Mouse (Mus musculus) MEL (cell line): Measurements from ENCODE around the gene Ska2. TPM values are rescaled to one million over a fixed set of nuclear protein-coding genes. Genes with fewer than 3 reads are reported as not detected.

Experiments used
- DNase-seq: peaks from one replicate; pipeline ENCODE4 v3.0.0; 2011; ENCODE audit warnings: low read depth, low spot score
- H3K27ac ChIP-seq: 2 replicates; pipeline ENCODE4 v1.5.1; 2012; ENCODE audit warnings: low read depth, mild to moderate bottlenecking, control low read depth, low read length, moderate library complexity; ENCODE audit not compliant: control insufficient read depth
- H3K27me3 ChIP-seq, 2 experiments: fragments of 150-350 bp in 1 of 2; sonication (generic) in 1 of 2; 2 replicates each; pipeline ENCODE4 v1.6.1; 2012; ENCODE audit warnings: low read length in 2 of 2, mild to moderate bottlenecking in 2 of 2, improper control_type of control experiment in 1 of 2, moderate library complexity in 1 of 2; ENCODE audit not compliant: insufficient read depth in 2 of 2, control insufficient read depth in 1 of 2
- H3K36me3 ChIP-seq, 2 experiments: 2 replicates each; pipeline ENCODE4 v1.6.1; 2012 to 2014; ENCODE audit warnings: low read length in 2 of 2, improper control_type of control experiment in 1 of 2, inconsistent platforms in 1 of 2, mild to moderate bottlenecking in 1 of 2; ENCODE audit not compliant: insufficient read depth in 2 of 2, control insufficient read depth in 1 of 2
- H3K4me1 ChIP-seq, 2 experiments: fragments of 150-350 bp in 1 of 2; sonication (generic) in 1 of 2; 2 replicates each; pipeline ENCODE4 v1.6.1; 2012; ENCODE audit warnings: low read length in 2 of 2, improper control_type of control experiment in 1 of 2, mild to moderate bottlenecking in 1 of 2; ENCODE audit not compliant: insufficient read depth in 2 of 2, control insufficient read depth in 1 of 2
- H3K4me3 ChIP-seq, 2 experiments: fragments of 150-350 bp in 1 of 2; sonication (generic) in 1 of 2; 2 replicates each; pipeline ENCODE4 v1.5.1; 2012; ENCODE audit warnings: low read depth in 2 of 2, low read length in 2 of 2, mild to moderate bottlenecking in 2 of 2, moderate library complexity in 2 of 2, control low read depth in 1 of 2, improper control_type of control experiment in 1 of 2; ENCODE audit not compliant: control insufficient read depth in 1 of 2, insufficient read depth in 1 of 2
- H3K79me2 ChIP-seq: 2 replicates; pipeline ENCODE4 v1.6.1; 2012; ENCODE audit warnings: mild to moderate bottlenecking, low read length, moderate library complexity; ENCODE audit not compliant: control insufficient read depth, poor library complexity, insufficient read depth
- H3K9ac ChIP-seq: 2 replicates; pipeline ENCODE4 v1.6.1; 2012; ENCODE audit warnings: low read depth, mild to moderate bottlenecking, control low read depth, low read length, moderate library complexity; ENCODE audit not compliant: control insufficient read depth, poor library complexity, severe bottlenecking
- H3K9me3 ChIP-seq: fragments of 150-350 bp; sonication (generic); replicated peaks from 2 replicates; pipeline ENCODE4 v1.6.1; 2012; ENCODE audit warnings: mild to moderate bottlenecking, low read length, improper control_type of control experiment, moderate library complexity; ENCODE audit not compliant: insufficient read depth
- BHLHE40 ChIP-seq: IDR thresholded peaks from 2 replicates; pipeline ENCODE4 v1.6.1; 2012; ENCODE audit warnings: low read depth, mild to moderate bottlenecking, inconsistent platforms, low read length, improper control_type of control experiment, borderline replicate concordance
- CHD1 ChIP-seq: IDR thresholded peaks from 2 replicates; pipeline ENCODE4 v1.6.1; 2012; ENCODE audit warnings: low read depth, mild to moderate bottlenecking, inconsistent platforms, low read length, improper control_type of control experiment
- CTCF ChIP-seq, 3 experiments: IDR thresholded peaks in 2 of 3; conservative IDR thresholded peaks in 1 of 3; 2 replicates each; pipeline ENCODE4 v1.5.1; 2011 to 2012; ENCODE audit warnings: low read length in 3 of 3, low read depth in 2 of 3, mild to moderate bottlenecking in 2 of 3, improper control_type of control experiment in 1 of 3, inconsistent platforms in 1 of 3, mixed read lengths in 1 of 3, moderate library complexity in 1 of 3; ENCODE audit not compliant: control insufficient read depth in 1 of 3, insufficient read depth in 1 of 3, poor library complexity in 1 of 3, severe bottlenecking in 1 of 3
- ELF1 ChIP-seq: IDR thresholded peaks from 2 replicates; pipeline ENCODE4 v1.6.1; 2014; ENCODE audit warnings: low read depth, mild to moderate bottlenecking, inconsistent platforms, low read length, improper control_type of control experiment, moderate library complexity
- EP300 ChIP-seq, 2 experiments: IDR thresholded peaks; 2 replicates each; pipeline ENCODE4 v1.6.1; 2011; ENCODE audit warnings: improper control_type of control experiment in 2 of 2, low read length in 2 of 2, low read depth in 1 of 2, mild to moderate bottlenecking in 1 of 2
- ETS1 ChIP-seq: IDR thresholded peaks from 2 replicates; pipeline ENCODE4 v1.6.1; 2012; ENCODE audit warnings: low read depth, mild to moderate bottlenecking, inconsistent platforms, low read length, improper control_type of control experiment, moderate library complexity
- GABPA ChIP-seq: IDR thresholded peaks from 2 replicates; pipeline ENCODE4 v1.6.1; 2012; ENCODE audit warnings: low read depth, mild to moderate bottlenecking, inconsistent platforms, low read length, improper control_type of control experiment, moderate library complexity
- GATA1 ChIP-seq: IDR thresholded peaks from 2 replicates; pipeline ENCODE4 v1.6.1; 2011; ENCODE audit warnings: low read depth, low read length, improper control_type of control experiment
- JUND ChIP-seq: IDR thresholded peaks from 2 replicates; pipeline ENCODE4 v1.6.1; 2011; ENCODE audit warnings: low read depth, mild to moderate bottlenecking, improper control_type of control experiment, low read length
- MAX ChIP-seq: IDR thresholded peaks from 2 replicates; pipeline ENCODE4 v1.6.1; 2011; ENCODE audit warnings: low read length, improper control_type of control experiment
- MEF2A ChIP-seq: IDR thresholded peaks from 2 replicates; pipeline ENCODE4 v1.6.1; 2014; ENCODE audit warnings: low read depth, mild to moderate bottlenecking, inconsistent platforms, low read length, improper control_type of control experiment; ENCODE audit not compliant: poor library complexity, insufficient replicate concordance, severe bottlenecking; ENCODE audit errors: extremely low read depth
- MXI1 ChIP-seq: IDR thresholded peaks from 2 replicates; pipeline ENCODE4 v1.6.1; 2011; ENCODE audit warnings: mild to moderate bottlenecking, low read depth, low read length, improper control_type of control experiment
- MYB ChIP-seq: IDR thresholded peaks from 2 replicates; pipeline ENCODE4 v1.6.1; 2011; ENCODE audit warnings: mild to moderate bottlenecking, low read depth, low read length, improper control_type of control experiment
- MYC ChIP-seq: IDR thresholded peaks from 2 replicates; pipeline ENCODE4 v1.6.1; 2011; ENCODE audit warnings: low read depth, mild to moderate bottlenecking, low read length, improper control_type of control experiment, moderate library complexity
- NRF1 ChIP-seq: IDR thresholded peaks from 2 replicates; pipeline ENCODE4 v1.6.1; 2014; ENCODE audit warnings: low read depth, mild to moderate bottlenecking, inconsistent platforms, low read length, improper control_type of control experiment, moderate library complexity; ENCODE audit not compliant: poor library complexity, insufficient read depth, severe bottlenecking
- POLR2A ChIP-seq, 2 experiments: IDR thresholded peaks; 2 replicates each; pipeline ENCODE4 v1.6.1; 2011 to 2012; ENCODE audit warnings: low read length in 2 of 2, mild to moderate bottlenecking in 2 of 2, control low read depth in 1 of 2, improper control_type of control experiment in 1 of 2, low read depth in 1 of 2, moderate library complexity in 1 of 2; ENCODE audit not compliant: control insufficient read depth in 1 of 2, insufficient read depth in 1 of 2, poor library complexity in 1 of 2
- POLR2AphosphoS2 ChIP-seq: IDR thresholded peaks from 2 replicates; pipeline ENCODE4 v1.6.1; 2011; ENCODE audit warnings: low read length, improper control_type of control experiment
- POLR2AphosphoS5 ChIP-seq: IDR thresholded peaks from 2 replicates; pipeline ENCODE4 v1.6.1; 2012; ENCODE audit warnings: low read depth, borderline replicate concordance, mild to moderate bottlenecking, inconsistent platforms, low read length, moderate library complexity, mixed read lengths
- RAD21 ChIP-seq: IDR thresholded peaks from 2 replicates; pipeline ENCODE4 v1.6.1; 2011; ENCODE audit warnings: mild to moderate bottlenecking, low read depth, low read length, improper control_type of control experiment
- RCOR1 ChIP-seq: IDR thresholded peaks from 2 replicates; pipeline ENCODE4 v1.6.1; 2012; ENCODE audit warnings: low read depth, mild to moderate bottlenecking, inconsistent platforms, low read length, improper control_type of control experiment
- SIN3A ChIP-seq: IDR thresholded peaks from 2 replicates; pipeline ENCODE4 v1.6.1; 2012; ENCODE audit warnings: low read length, improper control_type of control experiment, inconsistent platforms
- SMC3 ChIP-seq: IDR thresholded peaks from 2 replicates; pipeline ENCODE4 v1.6.1; 2011; ENCODE audit warnings: low read depth, low read length, improper control_type of control experiment
- TAL1 ChIP-seq: IDR thresholded peaks from 2 replicates; pipeline ENCODE4 v1.6.1; 2012; ENCODE audit warnings: mild to moderate bottlenecking, inconsistent platforms, low read length, moderate library complexity, mixed read lengths
- TBP ChIP-seq: IDR thresholded peaks from 2 replicates; pipeline ENCODE4 v1.8.0; 2011; ENCODE audit warnings: low read depth, low read length, improper control_type of control experiment
- TCF12 ChIP-seq: IDR thresholded peaks from 2 replicates; pipeline ENCODE4 v1.6.1; 2014; ENCODE audit warnings: low read depth, mild to moderate bottlenecking, inconsistent platforms, low read length, improper control_type of control experiment, moderate library complexity
- USF1 ChIP-seq: IDR thresholded peaks from 2 replicates; pipeline ENCODE4 v1.6.1; 2014; ENCODE audit warnings: low read depth, mild to moderate bottlenecking, inconsistent platforms, low read length, improper control_type of control experiment, moderate library complexity
- ZC3H11A ChIP-seq: IDR thresholded peaks from 2 replicates; pipeline ENCODE4 v1.6.1; 2012; ENCODE audit warnings: low read depth, mild to moderate bottlenecking, inconsistent platforms, low read length, improper control_type of control experiment
- ZKSCAN1 ChIP-seq: IDR thresholded peaks from 2 replicates; pipeline ENCODE4 v1.6.1; 2012; ENCODE audit warnings: low read depth, mild to moderate bottlenecking, inconsistent platforms, low read length, improper control_type of control experiment, moderate library complexity
- ZMIZ1 ChIP-seq: IDR thresholded peaks from 2 replicates; pipeline ENCODE4 v1.6.1; 2012; ENCODE audit warnings: low read depth, mild to moderate bottlenecking, inconsistent platforms, low read length, improper control_type of control experiment, moderate library complexity
- ZNF384 ChIP-seq: IDR thresholded peaks from 2 replicates; pipeline ENCODE4 v1.6.1; 2012; ENCODE audit warnings: low read depth, mild to moderate bottlenecking, inconsistent platforms, low read length, improper control_type of control experiment
- polyA plus RNA-seq, 2 experiments: library from polyadenylated mRNA; stranded (reverse) in 1 of 2; unstranded in 1 of 2; fragments of >175 nt in 1 of 2; fragments of >200 nt in 1 of 2; gene quantifications; 2 replicates each; pipeline versions ENCODE4 v1.2.1 to v1.2.4; 2012; ENCODE audit warnings: low replicate concordance in 2 of 2, low read depth in 1 of 2; ENCODE audit not compliant: insufficient read length in 2 of 2, insufficient read depth in 1 of 2, missing spikeins in 1 of 2
- total RNA-seq: library from RNA; depleted of rRNA; stranded (reverse); fragments of 300-350 nt; gene quantifications from 2 replicates; pipeline ENCODE4 v1.2.3, GENCODE M21; 2012

The Ska2 gene
- total and polyA plus RNA-seq, 3 experiments: 21.3 to 24.8 TPM; not detected in 1

GRCm38 (mm10) chr11:87110172-87110909 lies 1.3 kb downstream of the Ska2 start:
- peak; percentile 76 for DNase-seq
- Histone ChIP-seq H3K36me3 (peaks cover 23 to 30% of the 10 kb centered on the region in 2 experiments), H3K9ac (peak overlapping the region; percentile 89), H3K4me3 (peak overlapping the region; percentile 70 to 86), H3K4me1 (peaks cover 3 to 7% of the 10 kb centered on the region in 2 experiments; a peak in 3 of 4 replicates), H3K9me3 (no peaks in the 10 kb centered on the region), H3K27ac (peak overlapping the region; percentile 96), H3K79me2 (peaks cover 32% of the 10 kb centered on the region), H3K27me3 (no peaks in the 10 kb centered on the region)
- TF ChIP-seq CHD1 (peak; percentile 91), MAX (no peak), ZKSCAN1 (no peak), RAD21 (no peak), MYC (no peak), ZNF384 (no peak), TCF12 (no peak), ZC3H11A (no peak), BHLHE40 (no peak), MXI1 (0 out of 2 replicates have a peak, but pooled peaks have one; percentile 45), NRF1 (no peak), TBP (0 out of 2 replicates have a peak, but pooled peaks have one; percentile 9), USF1 (no peak), POLR2A (IDR thresholded peaks at IDR 0.05; ENCODE audit: control insufficient read depth in 1 of 2, insufficient read depth in 1 of 2, low read depth in 1 of 2, low read length in 2 of 2, poor library complexity in 1 of 2) (no peak), POLR2AphosphoS2 (no peak), GABPA (no peak), ELF1 (no peak), ZMIZ1 (no peak), SMC3 (no peak), GATA1 (peak; percentile 50; the same call in 1 of the 2 replicates), MYB (no peak), MEF2A (no peak), TAL1 (no peak), EP300 (IDR thresholded peaks at IDR 0.05; ENCODE audit: low read depth in 1 of 2, low read length in 2 of 2) (peak in 1 of 2 experiments; percentile 35; a peak in 1 of 4 replicates), SIN3A (peak; percentile 51), JUND (no peak), POLR2AphosphoS5 (no peak), ETS1 (0 out of 2 replicates have a peak, but pooled peaks have one; percentile 5), CTCF (IDR thresholded peaks at IDR 0.05 in 2 of 3, conservative IDR thresholded peaks at IDR 0.05 in 1 of 3; ENCODE audit: control insufficient read depth in 1 of 3, insufficient read depth in 1 of 3, low read depth in 2 of 3, low read length in 3 of 3, poor library complexity in 1 of 3, severe bottlenecking in 1 of 3) (no peak), RCOR1 (peak; percentile 54; the same call in 1 of the 2 replicates)
